Mouse (Mus musculus) forebrain, embryonic 16.5 days (tissue): Measurements from ENCODE around the gene Mkks. TPM values are rescaled to one million over a fixed set of nuclear protein-coding genes. Genes with fewer than 3 reads are reported as not detected.
"Not testable (repeated sequence)": the region's sequence is repeated elsewhere in the genome, so short reads cannot be mapped to it uniquely, and the experiment has no call there.

Source experiments
- ATAC-seq: fragments of 200-750 bp; cut with Nextera tagmentation; 2 replicates; pipeline ENCODE4 v1.8.0; 2017; ENCODE audit warnings: mild to moderate bottlenecking, moderate library complexity
- H3K27ac ChIP-seq: fragments of 300-500 bp; sonication (generic); 2 replicates; pipeline ENCODE4 v1.5.1; 2014; ENCODE audit warnings: low read length, control low read depth
- H3K27me3 ChIP-seq: fragments of 300-500 bp; sonication (generic); replicated peaks from 2 replicates; pipeline ENCODE4 v1.6.1; 2014; ENCODE audit warnings: low read length; ENCODE audit not compliant: control insufficient read depth, insufficient read depth
- H3K36me3 ChIP-seq: fragments of 300-500 bp; sonication (generic); 2 replicates; pipeline ENCODE4 v1.6.1; 2014; ENCODE audit not compliant: control insufficient read depth, insufficient read depth
- H3K4me1 ChIP-seq: fragments of 300-500 bp; sonication (generic); replicated peaks from 2 replicates; pipeline ENCODE4 v1.6.1; 2014; ENCODE audit warnings: low read length; ENCODE audit not compliant: control insufficient read depth, insufficient read depth
- H3K4me2 ChIP-seq: fragments of 300-500 bp; sonication (generic); 2 replicates; pipeline ENCODE4 v1.6.1; 2014; ENCODE audit warnings: mild to moderate bottlenecking, low read length, control low read depth
- H3K4me3 ChIP-seq: fragments of 300-500 bp; sonication (generic); replicated peaks from 2 replicates; pipeline ENCODE4 v1.5.1; 2014; ENCODE audit warnings: mild to moderate bottlenecking, low read length, control low read depth
- H3K9ac ChIP-seq: fragments of 300-500 bp; sonication (generic); replicated peaks from 2 replicates; pipeline ENCODE4 v1.6.1; 2014; ENCODE audit warnings: low read depth, low read length, control low read depth
- H3K9me3 ChIP-seq: fragments of 300-500 bp; sonication (generic); 2 replicates; pipeline ENCODE4 v1.6.1; 2016; ENCODE audit warnings: low read length; ENCODE audit not compliant: control insufficient read depth
- WGBS: fragments of 180-500 bp; shearing (Covaris S2); extraction: QIAGEN DNeasy Blood & Tissue Kit; methylation state at CpG from one replicate; pipeline ENCODE4 v1.1.7; 2014; 5-methylcytosine and 5-hydroxymethylcytosine counted together
- polyA plus RNA-seq: library from polyadenylated mRNA; unstranded; fragments of >200 nt; fragmentation: Nextera tagmentation; extraction: Ambion mirVana; gene quantifications from 2 replicates; pipeline ENCODE4 v1.2.1, GENCODE M21; 2015

The Mkks gene
- polyA plus RNA-seq, 1 experiment from 2014 or later, result 13.3 TPM

GRCm38 (mm10) chr2:136911958-136912411, 20.8 kb upstream of the Mkks start:
- Histone ChIP-seq H3K9me3 (no peaks in the 10 kb centered on the region), H3K36me3 (no peaks in the 10 kb centered on the region), H3K27me3 (no peaks in the 10 kb centered on the region), H3K4me3 (no peak overlapping the region), H3K27ac (no peak overlapping the region), H3K4me1 (peaks cover 14% of the 10 kb centered on the region), H3K9ac (no peak overlapping the region), H3K4me2 (no peak overlapping the region)
- peak; percentile 66 for ATAC-seq
- WGBS, result 5% methylated on average over 4 of the region's 4 CpGs

- Histone ChIP-seq H3K27ac (no peak overlapping the region), H3K4me2 (no peak overlapping the region), H3K9ac (no peak overlapping the region), H3K4me1 (peaks cover 14% of the 10 kb centered on the region), H3K27me3 (no peaks in the 10 kb centered on the region), H3K4me3 (no peak overlapping the region), H3K9me3 (no peaks in the 10 kb centered on the region), H3K36me3 (peaks cover 5% of the 10 kb centered on the region)
- WGBS, result 60% methylated on average over 2 of the region's 2 CpGs
- ATAC-seq, result no peak
These were observed 18.1 kb upstream of the Mkks start for GRCm38 (mm10) chr2:136909298-136909697.

DNA sequence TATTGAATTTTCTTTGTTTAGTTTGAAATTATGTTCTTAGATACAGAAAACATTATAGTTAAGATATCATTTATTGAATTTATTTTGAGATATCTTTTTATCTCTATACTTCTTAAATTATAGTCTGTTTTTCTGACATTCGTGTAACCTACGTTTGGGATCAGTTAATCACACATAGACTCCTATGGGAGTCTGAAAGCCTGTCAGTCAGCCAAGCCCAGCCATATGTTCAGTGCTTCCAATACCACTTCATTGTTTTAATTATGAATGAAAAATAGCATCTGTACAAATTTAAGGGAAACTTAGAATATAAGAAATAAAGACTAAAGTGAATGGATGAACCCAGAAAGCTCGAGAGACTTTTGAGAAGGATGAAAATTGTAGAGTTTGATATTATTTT, 17.4 kb upstream of the Mkks start:
- Histone ChIP-seq H3K36me3 (peaks cover 5% of the 10 kb centered on the region), H3K27ac (no peak overlapping the region), H3K4me2 (no peak overlapping the region), H3K9ac (no peak overlapping the region), H3K4me3 (no peak overlapping the region), H3K9me3 (no peaks in the 10 kb centered on the region), H3K4me1 (peaks cover 14% of the 10 kb centered on the region), H3K27me3 (no peaks in the 10 kb centered on the region)
- WGBS, result 59% methylated on average over 3 of the region's 3 CpGs
- no peak for ATAC-seq

DNA sequence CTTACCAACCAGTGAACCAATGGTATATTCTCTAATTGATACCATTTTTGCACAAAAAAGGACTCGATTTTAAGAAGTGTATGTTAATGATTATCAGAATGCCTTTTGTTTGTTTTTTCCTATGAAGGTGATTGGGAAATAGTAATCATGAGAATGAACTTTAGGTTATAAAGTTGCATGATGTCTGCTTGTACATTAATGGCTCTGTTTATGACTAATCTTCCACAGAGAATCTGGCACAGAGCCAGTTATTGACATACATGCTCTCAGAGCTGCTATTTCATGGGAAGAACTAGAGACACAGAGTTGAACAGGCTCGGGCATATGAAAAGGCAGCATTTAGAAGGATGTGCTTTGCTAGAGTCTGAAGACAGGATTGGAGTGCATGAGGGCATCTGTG, 4.9 kb upstream of the Mkks start:
- Histone ChIP-seq H3K27me3 (no peaks in the 10 kb centered on the region), H3K4me1 (peaks cover 5% of the 10 kb centered on the region), H3K4me3 (no peak overlapping the region), H3K9ac (no peak overlapping the region), H3K9me3 (no peaks in the 10 kb centered on the region), H3K36me3 (no peaks in the 10 kb centered on the region), H3K27ac (no peak overlapping the region), H3K4me2 (no peak overlapping the region)
- WGBS, result 72% methylated on average over 2 of the region's 2 CpGs
- ATAC-seq, result no peak

DNA sequence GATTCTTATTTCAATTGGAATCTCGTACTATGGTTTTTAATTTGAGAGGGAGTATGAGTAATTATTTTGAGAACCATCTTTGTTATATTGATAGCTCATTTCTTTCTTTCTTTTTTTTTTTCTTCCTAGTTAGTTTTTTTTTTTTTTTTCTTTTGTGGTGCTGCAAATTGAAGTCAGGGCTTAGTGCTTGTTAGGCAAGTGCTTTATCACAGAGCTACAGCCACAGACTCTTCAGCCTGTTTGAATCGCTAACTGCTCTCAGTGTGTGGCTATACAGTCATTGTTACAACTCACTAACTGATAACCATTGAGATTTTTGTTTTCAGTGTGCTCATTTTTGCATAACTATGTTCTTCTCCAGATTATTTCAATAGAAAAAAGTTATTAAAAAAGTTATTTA, 3.3 kb upstream of the Mkks start:
- H3K4me3 ChIP-seq, result no peak overlapping the region
- H3K9ac ChIP-seq, result no peak overlapping the region
- ATAC-seq, result no peak
- H3K36me3 ChIP-seq, result no peaks in the 10 kb centered on the region
- H3K27ac ChIP-seq, result no peak overlapping the region
- WGBS, result 24% methylated on average over 2 of the region's 2 CpGs
- H3K4me2 ChIP-seq, result no peak overlapping the region
- no peaks in the 10 kb centered on the region for H3K27me3 ChIP-seq
- peaks cover 10% of the 10 kb centered on the region for H3K4me1 ChIP-seq
- H3K9me3 ChIP-seq, result no peaks in the 10 kb centered on the region

GRCm38 (mm10) chr2:136891951-136892371, 772 bp upstream of the Mkks start:
- WGBS, result under 1% methylated on average over 23 of the region's 23 CpGs
- Histone ChIP-seq H3K9me3 (no peaks in the 10 kb centered on the region), H3K4me3 (peak overlapping the region; percentile 59), H3K36me3 (no peaks in the 10 kb centered on the region), H3K4me2 (peak overlapping the region; percentile 37), H3K27me3 (no peaks in the 10 kb centered on the region), H3K9ac (peak overlapping the region; percentile 69), H3K4me1 (peaks cover 10% of the 10 kb centered on the region), H3K27ac (peak overlapping the region; percentile 95)
- ATAC-seq, result peak; percentile 82

DNA sequence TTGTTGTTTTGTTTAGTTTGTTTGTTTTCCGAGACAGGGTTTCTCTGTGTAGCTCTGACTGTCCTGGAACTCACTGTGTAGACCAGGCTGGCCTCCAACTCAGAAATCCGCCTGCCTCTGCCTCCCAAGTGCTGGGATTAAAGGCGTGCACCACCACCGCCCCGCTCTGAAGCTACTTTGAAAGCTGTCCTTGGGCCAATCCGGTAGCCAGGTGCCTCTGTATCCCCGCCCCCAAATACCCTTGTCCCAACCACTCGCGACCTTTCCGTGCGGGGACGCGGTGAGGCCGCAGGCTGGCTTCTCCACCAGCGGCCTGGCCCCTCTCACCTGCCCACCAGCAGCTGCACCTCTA, 497 bp downstream of the Mkks start:
- peak; percentile 41 for ATAC-seq
- not testable (repeated sequence) for H3K27me3 ChIP-seq, H3K9me3 ChIP-seq, H3K36me3 ChIP-seq
- H3K27ac ChIP-seq, result peak overlapping the region; percentile 95
- H3K4me3 ChIP-seq, result peak overlapping the region; percentile 59
- peak overlapping the region; percentile 74 for H3K9ac ChIP-seq
- H3K4me2 ChIP-seq, result peak overlapping the region; percentile 46
- H3K4me1 ChIP-seq, result peaks cover 12% of the 10 kb centered on the region
- 7% methylated on average over 15 of the region's 15 CpGs for WGBS

DNA sequence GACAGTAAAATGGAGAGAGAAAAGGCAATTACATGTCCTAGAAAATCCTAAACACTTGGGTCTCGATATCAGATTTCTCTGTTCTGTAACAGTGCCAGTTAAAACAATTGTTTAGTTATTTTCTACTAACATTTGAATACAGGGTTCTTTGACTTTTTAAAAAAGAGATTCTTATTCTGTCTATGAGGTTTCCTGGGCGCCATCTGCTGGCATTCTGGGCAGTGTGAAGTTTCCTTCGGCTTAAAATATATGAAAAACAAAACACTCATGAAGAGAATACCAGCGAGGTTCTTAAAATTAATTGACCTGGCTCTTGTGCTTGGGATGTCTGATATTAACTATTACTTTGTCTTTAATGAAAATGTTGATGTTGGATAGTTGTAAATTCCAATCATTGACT, 4.3 kb downstream of the Mkks start:
- no peak overlapping the region for H3K27ac ChIP-seq
- 48% methylated on average over 4 of the region's 4 CpGs for WGBS
- no peak overlapping the region for H3K4me3 ChIP-seq
- H3K4me2 ChIP-seq, result no peak overlapping the region
- H3K9ac ChIP-seq, result no peak overlapping the region
- no peaks in the 10 kb centered on the region for H3K27me3 ChIP-seq
- no peak for ATAC-seq
- no peaks in the 10 kb centered on the region for H3K9me3 ChIP-seq
- H3K36me3 ChIP-seq, result peaks cover 10% of the 10 kb centered on the region
- peaks cover 7% of the 10 kb centered on the region for H3K4me1 ChIP-seq

- Histone ChIP-seq H3K27ac (no peak within 1 kb of the TSS), H3K4me1 (peaks cover 7% of the 10 kb centered on the region), H3K4me3 (no peak within 1 kb of the TSS), H3K36me3 (peaks cover 20% of the 10 kb centered on the region), H3K4me2 (no peak within 1 kb of the TSS), H3K9ac (no peak within 1 kb of the TSS), H3K9me3 (no peaks in the 10 kb centered on the region), H3K27me3 (no peaks in the 10 kb centered on the region)
- WGBS, result 97% methylated on average over 2 of the region's 2 CpGs
- no peak for ATAC-seq
These were observed 5.6 kb downstream of the Mkks start, which contains the start of gene AL731706.2 for GRCm38 (mm10) chr2:136885579-136885978. Gene AL731706.2, minus strand, starts transcription at chr2:136885679.
